Mouse (Mus musculus): ENCODE measurements at regions not wholly inside any gene's neighbourhood (a gene's known extent, or its start where the extent isn't known, plus 50 kb on each side); places are given as distances from the start of the nearest gene placed in this dataset.

DNA sequence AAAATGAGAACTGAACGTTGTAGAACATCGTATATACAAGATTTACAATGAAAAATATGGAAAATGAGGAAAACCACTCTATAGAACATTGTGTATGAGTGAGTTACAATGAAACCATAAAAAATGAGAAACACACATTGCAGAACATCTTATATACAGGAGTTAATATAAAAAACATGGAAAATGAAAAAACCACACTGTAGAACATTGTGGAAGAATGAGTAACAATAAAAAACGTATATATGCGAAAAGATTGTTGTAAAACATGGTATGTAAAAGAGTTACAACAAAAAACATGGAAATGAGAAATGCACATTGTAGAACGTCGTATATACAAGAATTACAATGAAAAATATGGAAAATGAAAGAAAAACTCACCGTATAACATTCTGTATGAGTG, 301.2 kb downstream of the Gm3376 start:
- DNase-seq (ENCODE audit: low spot score) = peak; percentile 2

DNA sequence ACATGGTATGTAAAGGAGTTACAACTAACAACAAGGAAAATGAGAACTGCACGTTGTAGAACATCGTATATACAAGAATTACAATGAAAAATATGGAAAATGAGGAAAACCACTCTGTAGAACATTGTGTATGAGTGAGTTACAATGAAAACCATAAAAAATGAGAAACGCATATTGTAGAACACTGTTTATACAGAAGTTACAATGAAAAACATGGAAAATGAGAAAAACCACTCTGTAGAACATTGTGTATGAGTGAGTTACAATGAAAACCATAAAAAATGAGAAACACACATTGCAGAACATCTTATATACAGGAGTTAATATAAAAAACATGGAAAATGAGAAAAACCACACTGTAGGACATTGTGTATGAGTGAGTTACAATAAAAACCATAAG, 302.1 kb downstream of the Gm3376 start:
- DNase-seq (ENCODE audit: low spot score) = peak; percentile 1
